In the genomic region with DNA sequence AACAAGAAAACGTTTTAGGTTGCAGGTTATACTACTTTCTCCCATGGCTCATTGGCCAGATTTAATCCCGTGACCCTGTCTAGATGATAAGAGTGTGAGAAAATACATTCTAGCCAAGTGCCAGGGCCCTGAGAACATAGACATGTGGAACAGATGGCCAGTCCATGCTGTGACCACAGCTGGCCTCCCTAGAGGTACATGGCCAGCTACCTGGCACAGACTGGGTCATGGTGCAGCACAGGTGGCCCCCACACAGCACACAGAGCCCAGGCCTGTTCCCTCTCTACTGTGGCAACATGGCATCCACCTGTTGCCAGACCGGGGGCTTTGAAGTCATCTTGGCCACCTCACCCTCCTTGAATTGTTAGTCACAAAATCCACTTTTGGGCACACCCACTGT, we compare ENCODE assay signal across 7 mouse cellular contexts.
"Had no signal": no experiment of that assay in that cellular context is flagged by ENCODE, and none has a peak within 500 bp of the region (broad histone marks: within the 10 kb centered on the region; RNA-seq: fewer than 3 reads in every experiment).

No protein-coding gene starts in this region.

- DNase-seq: kidney, postnatal 10 days; kidney, postnatal 4 days; lung, adult 2 months; lung, postnatal 36 days; thymus, postnatal 4 days had no signal

- ATAC-seq: lung, postnatal 0 days; midbrain, embryonic 13.5 days had no signal
